Mouse (Mus musculus): ENCODE results near the gene B230217C12Rik.

B230217C12Rik gene

DNA sequence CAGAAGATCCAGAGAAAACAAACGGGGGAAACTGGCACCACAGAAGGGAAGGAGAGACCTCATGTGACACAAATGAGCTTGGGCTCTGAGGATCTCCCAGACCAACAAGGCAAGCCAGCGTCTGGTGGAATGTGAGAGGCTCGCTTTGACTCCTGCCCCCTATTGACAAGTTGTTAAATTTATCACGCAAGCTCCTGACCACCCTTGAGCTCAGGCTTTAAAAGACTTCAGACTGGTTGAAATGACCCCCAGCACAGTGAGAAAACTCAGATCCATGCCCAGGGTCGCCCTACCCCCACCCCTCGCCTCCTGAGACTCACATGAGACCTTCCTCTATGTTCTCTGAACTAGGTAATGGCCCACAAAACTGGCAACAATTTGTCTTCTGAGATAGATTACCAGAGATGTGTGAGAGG is at the start of gene B230217C12Rik:
Gene B230217C12Rik, plus strand, starts transcription at position 242 of the 416 bp plus-strand sequence.
- no peak for DNase-seq (ENCODE audit: low read depth)

DNA sequence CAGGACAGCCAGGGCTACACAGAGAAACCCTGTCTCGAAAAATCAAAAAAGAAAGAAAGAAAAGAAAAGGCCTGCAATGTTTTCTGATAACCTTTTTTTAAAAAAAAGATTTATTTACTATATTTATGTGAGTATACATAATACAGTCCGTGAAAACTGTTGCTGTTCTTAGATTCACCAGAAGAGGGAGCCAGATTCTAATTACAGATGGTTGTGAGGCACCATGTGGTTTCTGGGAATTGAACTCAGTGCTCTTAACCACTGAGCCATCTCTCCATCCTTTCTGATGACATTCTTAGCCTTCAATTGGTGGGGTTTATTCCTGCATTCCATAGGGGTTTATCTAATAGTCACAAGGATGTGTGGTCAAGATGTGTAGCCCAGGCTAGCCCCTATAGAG is 47.4 kb upstream of the B230217C12Rik start:
- peak; percentile 84 for DNase-seq (ENCODE audit: low read depth)

DNA sequence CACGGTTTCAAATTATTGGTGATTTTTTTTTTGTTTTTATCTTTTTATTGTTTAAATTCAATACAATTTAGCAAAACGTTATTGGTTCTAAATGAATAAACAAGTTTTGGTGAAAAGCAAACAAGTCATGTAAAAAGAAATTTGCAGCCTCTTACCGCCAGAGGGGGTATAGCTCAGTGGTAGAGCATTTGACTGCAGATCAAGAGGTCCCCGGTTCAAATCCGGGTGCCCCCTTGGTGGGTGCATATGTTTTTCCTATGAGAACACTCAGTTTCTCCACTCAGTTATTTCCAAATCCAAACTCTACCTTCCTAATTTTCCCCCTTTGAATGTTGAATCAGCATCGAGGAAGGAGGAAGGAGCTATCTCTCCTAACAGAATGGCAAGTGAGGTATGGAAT is 43.7 kb upstream of the B230217C12Rik start:
- peak; percentile 85 for DNase-seq (ENCODE audit: low read depth)

DNA sequence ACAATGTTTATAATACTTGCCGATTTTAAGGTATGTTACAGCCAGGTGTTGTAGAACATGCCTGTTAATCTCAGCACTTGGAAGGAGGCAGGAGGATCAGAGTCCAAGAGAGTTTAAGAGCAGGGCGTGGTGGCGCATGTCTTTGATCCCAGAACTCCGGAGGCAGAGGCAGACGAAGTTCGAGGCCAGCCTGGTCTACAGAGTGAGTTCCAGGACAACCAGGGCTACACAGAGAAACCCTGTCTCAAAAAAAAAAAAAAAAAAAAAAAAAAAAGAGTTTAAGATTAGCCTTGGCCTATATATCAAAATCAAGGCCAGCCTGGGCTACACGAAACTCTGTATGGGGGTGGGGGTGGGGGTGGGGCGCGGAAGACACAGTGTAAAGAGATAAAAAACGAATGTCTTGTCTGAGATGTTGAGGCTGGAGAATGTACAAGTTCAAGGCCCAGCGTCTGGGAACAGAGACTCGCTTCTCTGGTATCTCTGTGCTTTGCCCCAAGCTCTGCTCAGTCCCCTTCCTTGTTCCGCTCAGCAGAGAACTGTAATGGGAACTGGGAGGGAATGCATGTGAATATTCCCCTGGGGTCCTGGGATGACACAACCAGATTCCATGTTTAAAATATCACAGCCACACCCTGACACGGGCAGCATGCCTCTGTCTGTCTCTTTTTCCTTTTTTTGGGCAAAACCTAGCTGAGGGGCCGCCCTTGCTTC is 43.1 kb upstream of the B230217C12Rik start:
- DNase-seq (ENCODE audit: low read depth) = no peak

DNA sequence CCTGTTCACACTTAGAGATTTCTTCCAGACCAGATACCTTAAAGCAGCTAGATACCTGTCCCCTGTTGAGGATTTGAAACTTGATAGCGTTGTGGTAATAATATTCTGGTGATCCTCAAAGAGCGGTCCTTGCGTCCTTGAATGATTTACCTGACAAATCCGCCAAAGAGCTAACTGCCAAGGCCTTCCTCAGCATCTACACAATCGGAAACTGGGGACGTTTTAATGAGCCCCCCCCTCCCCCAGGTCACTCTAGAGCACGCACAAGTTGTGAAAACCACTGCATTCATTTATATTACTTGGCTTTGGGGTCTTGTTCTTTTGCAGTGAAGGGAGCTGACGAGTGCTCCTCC is 42.5 kb upstream of the B230217C12Rik start:
- no peak for DNase-seq (ENCODE audit: low read depth)

DNA sequence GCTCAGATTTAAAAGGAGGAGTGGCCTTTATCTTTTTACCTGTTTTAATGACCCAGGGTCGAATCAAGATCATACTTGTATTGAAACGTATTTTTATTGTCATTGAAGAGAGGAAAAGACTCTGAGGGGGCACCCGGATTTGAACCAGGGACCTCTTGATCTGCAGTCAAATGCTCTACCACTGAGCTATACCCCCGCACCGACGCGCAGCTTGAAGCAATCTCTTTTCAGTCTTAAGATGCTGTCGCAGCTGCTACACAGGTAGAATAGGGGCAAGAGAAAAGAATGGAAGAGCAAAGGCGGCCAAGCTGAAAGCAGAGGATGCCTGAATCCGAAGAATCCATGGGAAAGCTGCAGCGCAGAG is 41.8 kb upstream of the B230217C12Rik start, which contains the start of gene Lasp1:
Gene Lasp1, plus strand, starts transcription at position 219 of the 364 bp plus-strand sequence.
- DNase-seq (ENCODE audit: low read depth) = peak; percentile 92

DNA sequence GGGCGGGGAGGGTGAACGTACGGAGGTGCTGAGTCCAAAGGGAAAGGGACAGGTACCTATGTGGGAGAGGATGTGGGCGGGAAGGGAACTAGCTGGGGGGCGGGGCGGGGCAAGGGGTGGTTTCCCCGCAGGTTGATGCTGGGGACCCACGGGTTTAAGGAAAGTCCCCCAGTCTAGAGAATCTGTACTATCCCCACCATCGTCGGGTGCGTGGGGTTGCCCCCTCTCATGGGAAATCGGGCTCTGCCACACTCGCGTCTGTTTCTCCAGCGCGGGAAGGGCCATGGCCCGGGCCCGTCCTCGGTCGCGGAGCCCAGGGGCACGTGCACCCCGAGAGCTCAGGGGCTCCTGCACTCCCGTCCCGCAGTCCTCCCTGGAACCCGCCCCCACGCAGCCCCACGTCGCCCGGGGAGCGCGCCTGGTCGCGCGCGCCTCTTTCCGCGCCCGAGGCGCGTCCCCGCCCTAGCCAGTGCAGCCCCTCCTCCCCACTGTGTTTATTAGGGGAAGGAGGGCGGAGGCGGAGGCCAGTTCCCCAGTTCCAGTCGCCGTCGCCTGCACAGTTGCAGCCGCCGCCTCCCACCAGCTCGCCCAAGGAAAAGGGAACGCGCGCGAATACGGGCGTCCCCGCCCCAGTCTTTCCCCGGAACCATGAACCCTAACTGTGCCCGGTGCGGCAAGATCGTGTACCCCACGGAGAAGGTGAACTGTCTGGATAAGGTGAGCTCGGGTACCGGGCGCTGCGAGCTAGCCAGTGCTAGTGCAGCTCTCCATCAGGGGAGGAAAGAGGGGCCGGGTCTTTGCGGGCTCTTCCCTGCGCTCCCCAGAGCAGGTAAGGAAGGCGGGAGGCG is 41.2 kb upstream of the B230217C12Rik start:
- DNase-seq (ENCODE audit: low read depth) = peak; percentile 84

- peak; percentile 78 for DNase-seq (ENCODE audit: low read depth)
Measured at GRCm38 (mm10) chr11:97799994-97800690, 40.4 kb upstream of the B230217C12Rik start.

DNA sequence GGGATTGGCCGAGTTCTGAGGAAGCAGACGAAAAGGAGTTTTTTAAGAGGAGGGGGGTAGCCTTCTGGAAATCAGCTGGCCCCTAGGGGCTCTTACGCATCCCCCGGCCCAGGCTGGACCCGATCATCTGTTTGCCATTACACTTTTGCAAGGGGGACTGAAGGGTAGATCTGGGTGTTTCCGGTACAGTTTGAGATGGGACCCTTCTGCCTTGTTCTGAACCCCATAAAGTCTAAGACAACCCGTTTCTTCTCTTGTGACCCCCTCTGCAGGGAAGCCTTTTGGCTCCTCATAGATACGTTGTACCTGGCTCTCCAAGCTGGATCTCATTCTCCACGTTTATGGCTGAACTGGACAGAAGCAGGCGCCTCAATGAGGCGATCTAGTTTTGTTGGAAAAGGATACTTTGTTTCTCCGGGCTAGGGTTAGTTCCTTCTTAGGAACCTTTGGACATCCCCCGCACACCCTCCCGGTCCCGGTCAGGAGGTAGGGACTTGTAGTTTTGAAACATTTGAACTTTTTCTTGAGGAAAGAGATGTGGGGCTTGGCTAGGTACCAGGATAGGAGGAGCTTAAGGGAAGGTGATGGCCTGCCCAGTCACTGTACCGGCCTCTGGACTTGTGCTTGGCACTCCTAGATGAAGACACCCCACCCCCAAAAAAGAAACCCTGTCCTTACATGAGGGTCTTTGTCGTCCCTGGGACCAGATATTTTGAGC is 39.7 kb upstream of the B230217C12Rik start:
- peak; percentile 60 for DNase-seq (ENCODE audit: low read depth)

- DNase-seq (ENCODE audit: low read depth) = no peak
Measured at GRCm38 (mm10) chr11:97801409-97802193, 39.0 kb upstream of the B230217C12Rik start.

DNA sequence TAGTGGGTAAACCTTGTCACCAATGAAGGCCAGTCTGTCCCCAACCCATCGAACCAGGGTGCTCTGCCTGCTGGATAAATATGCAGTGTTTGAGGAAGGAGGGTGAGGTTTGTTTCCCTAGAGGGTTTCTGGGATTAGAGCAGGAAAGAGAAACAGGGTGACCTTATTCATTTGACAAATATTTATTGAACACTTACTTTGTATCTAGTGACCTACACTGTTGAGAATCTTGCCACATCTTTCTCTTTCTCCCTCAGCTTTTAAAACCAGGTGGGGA is 38.4 kb upstream of the B230217C12Rik start:
- DNase-seq (ENCODE audit: low read depth) = no peak

GRCm38 (mm10) chr11:97802495-97802894 is 38.1 kb upstream of the B230217C12Rik start:
- no peak for DNase-seq (ENCODE audit: low read depth)

DNA sequence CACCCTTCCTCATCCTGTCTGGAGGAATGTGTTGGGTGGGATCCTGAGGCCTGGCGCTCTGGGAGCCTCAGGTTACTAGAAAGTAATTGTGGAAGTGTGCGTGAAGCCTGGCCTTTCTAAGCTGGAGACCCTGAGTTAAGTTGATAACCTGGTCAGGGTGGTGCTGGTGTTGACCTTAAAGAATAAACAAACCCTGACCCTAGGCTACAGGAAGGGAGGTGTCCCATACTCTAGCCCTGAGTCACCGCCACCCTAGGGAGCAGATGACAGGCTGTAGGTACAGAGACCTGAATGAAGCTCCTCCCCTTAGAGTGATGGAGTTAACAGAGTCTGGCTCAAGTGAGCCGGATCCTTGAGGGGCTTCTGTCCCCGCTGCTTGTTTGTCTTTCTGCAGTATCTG is 36.7 kb upstream of the B230217C12Rik start:
- no peak for DNase-seq (ENCODE audit: low read depth)

DNA sequence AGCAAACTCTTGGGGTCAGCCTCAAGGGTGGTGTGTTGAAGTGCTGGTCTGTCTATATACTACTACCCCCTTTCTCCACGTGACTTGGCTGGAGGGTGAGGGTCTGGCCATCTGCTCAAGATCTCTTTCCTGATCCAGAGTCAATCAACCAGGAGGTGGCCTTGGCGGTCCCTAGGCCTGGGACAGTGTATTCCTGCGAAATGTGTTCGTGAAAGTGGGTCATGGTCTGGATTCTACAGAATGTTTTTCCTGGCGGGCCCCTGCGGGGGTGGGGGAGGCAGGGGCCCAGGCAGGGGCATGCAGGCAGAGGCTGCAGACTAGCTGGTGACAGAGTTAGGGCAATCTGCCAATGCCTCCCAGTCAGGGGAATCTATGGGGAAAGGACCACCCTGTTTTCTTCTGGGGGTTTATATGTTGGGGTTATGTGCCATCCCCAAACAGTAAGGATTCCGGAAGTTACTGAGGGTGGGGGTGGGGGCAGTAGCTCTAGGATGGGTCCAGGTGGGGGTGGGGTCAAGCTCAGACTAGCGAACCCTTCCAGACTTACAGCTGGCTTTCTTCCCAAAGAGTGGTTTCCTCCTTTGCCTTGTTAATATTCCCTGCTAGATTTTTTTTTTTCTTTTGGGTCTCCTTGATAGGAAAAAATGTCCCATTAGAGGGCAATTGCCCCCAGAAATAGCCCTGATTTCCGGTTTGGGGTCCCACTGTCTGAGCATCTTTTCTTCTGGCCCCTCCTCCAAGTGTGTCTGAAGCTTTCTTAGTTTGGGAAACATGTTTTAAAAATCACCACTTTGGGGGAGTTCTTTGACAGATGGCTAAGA is 35.5 kb upstream of the B230217C12Rik start:
- no peak for DNase-seq (ENCODE audit: low read depth)

DNA sequence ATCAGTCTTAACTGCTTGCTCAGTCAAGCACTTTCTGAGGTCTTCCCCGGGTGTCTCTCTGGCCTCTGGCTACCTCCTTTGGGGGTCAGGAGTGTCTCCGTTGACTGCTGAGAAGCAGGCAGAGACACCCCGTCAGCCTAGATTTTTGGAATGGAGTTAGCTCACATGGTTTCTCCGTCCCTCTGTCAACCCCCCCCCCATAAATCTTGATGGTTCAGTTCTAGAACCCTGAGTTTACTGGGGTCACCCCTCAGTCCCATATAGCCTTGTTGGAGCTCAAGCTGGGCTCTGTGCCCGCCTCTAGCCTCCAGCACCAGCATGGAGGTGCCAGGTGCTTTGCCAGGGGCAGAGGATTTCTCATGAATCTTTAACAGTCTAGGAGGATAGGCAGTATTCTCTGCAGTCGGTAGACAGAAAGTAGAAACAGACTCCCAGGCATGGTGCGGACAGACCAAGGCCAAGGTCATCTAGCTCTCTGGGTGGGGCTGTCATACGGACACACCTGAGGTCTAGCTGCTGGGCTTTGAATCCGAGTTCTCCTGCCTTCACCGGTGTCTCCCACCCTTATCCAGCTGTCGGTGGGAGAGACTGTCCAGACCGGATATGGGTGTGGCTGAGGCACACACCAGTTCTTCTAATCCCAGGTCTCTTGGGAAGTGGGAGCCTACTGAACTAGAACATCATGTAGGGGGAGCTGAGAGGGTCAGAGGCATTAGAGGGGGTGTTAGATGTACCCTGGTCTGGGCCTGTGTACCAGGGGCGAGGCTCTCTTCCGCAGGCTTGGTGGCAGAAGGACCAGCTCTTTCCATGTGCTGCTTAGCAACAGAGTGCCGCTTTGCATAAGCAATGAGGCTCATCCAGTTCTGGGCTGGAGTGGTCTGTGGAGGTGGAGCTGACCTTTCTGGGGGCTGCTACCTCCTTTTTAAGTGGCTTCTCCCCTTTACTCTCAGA is 34.6 kb upstream of the B230217C12Rik start:
- no peak for DNase-seq (ENCODE audit: low read depth)

- DNase-seq (ENCODE audit: low read depth) = no peak
Measured at GRCm38 (mm10) chr11:97806613-97806964, 34.0 kb upstream of the B230217C12Rik start.

DNA sequence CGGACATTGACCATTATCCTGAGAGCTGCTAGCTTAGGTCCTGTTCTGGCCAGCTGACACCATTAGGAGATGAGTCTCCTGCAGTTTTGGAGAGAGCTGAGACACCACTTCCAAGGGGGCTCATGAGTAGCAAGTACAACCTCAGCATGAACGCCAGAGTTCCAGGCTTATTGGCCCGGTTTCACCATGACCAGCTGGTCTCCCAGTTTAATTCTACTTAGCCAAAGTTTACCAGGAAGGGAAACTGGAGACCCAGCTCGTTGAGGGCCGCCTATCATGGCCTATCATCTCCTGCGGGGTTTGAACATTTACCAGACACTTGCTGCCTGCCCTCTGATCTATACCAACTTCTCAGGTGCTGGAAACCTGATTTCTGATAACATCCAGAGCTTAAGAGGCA is 33.0 kb upstream of the B230217C12Rik start:
- no peak for DNase-seq (ENCODE audit: low read depth)

GRCm38 (mm10) chr11:97808093-97808492 is 32.5 kb upstream of the B230217C12Rik start:
- DNase-seq (ENCODE audit: low read depth) = no peak

GRCm38 (mm10) chr11:97808621-97809234 is 31.9 kb upstream of the B230217C12Rik start:
- DNase-seq (ENCODE audit: low read depth) = no peak
